Mouse (Mus musculus): ENCODE data around the gene Glud1. TPM values are rescaled to one million over a fixed set of nuclear protein-coding genes. Genes with fewer than 3 reads are reported as not detected.

Glud1 gene
- polyA plus RNA-seq, 1 experiment from 2014 or later: 134 TPM

Other genes starting within 250 kb of the Glud1 start
- 0.41 and 3.7 TPM in 2 replicates for gene Anxa8, start 224.7 kb upstream of the Glud1 start, polyA plus RNA-seq (2015; fragmentation: Nextera tagmentation; extraction: Ambion mirVana)
- 0.49 and 0.69 TPM in 2 replicates for gene A630023A22Rik, start 208.0 kb upstream of the Glud1 start, polyA plus RNA-seq (2015; fragmentation: Nextera tagmentation; extraction: Ambion mirVana)
- gene Npy4r, start 158.2 kb upstream of the Glud1 start, polyA plus RNA-seq (2015; fragmentation: Nextera tagmentation; extraction: Ambion mirVana): 0.17 and 0.42 TPM in 2 replicates
- 4.3 and 5.3 TPM in 2 replicates for gene Gprin2, start 109.1 kb upstream of the Glud1 start, polyA plus RNA-seq (2015; fragmentation: Nextera tagmentation; extraction: Ambion mirVana)
- gene Syt15, start 91.1 kb upstream of the Glud1 start, polyA plus RNA-seq (2015; fragmentation: Nextera tagmentation; extraction: Ambion mirVana): 0.87 and 1.2 TPM in 2 replicates
- gene Shld2, start 234 bp upstream of the Glud1 start, polyA plus RNA-seq (2015; fragmentation: Nextera tagmentation; extraction: Ambion mirVana): 5.4 and 7.0 TPM in 2 replicates
- gene Fam25c, start 44.7 kb downstream of the Glud1 start, polyA plus RNA-seq (2015; fragmentation: Nextera tagmentation; extraction: Ambion mirVana): 0.72 TPM in 1 of 2 replicates, not detected in the other
- 354 and 420 TPM in 2 replicates for gene Sncg, start 64.1 kb downstream of the Glud1 start, polyA plus RNA-seq (2015; fragmentation: Nextera tagmentation; extraction: Ambion mirVana)
- gene Mmrn2, start 64.7 kb downstream of the Glud1 start, polyA plus RNA-seq (2015; fragmentation: Nextera tagmentation; extraction: Ambion mirVana): 3.3 and 4.6 TPM in 2 replicates
- 19.0 and 23.4 TPM in 2 replicates for gene Bmpr1a, start 192.6 kb downstream of the Glud1 start, polyA plus RNA-seq (2015; fragmentation: Nextera tagmentation; extraction: Ambion mirVana)
- not detected in 2 replicates for gene 9230112D13Rik, start 212.1 kb downstream of the Glud1 start, polyA plus RNA-seq (2015; fragmentation: Nextera tagmentation; extraction: Ambion mirVana)

Measured in neural tube, embryonic 15.5 days (tissue).